13 mouse cellular contexts compared by ENCODE assay signal in the genomic region with DNA sequence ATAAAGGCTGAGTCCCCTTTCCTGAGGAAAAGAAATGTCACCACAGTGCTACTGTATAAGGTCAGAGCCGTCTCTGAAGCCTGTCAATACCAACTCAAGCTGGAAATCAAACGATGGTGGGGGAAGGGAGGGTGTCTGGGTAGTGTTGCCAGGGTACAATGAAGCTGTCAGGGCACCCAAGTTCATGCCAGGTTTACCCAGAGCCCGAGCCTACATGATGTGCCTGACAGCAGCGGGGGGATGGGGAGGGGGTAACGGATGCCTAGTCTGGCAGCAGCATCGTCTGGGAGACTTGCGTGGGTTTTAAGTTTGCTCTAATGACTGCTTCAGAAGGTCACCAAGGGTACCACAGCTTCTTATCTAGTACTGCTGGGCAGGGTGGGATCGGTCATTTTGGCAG. TPM values are rescaled to one million over a fixed set of nuclear protein-coding genes. Genes with fewer than 3 reads are reported as not detected.
DNase-seq lines count a peak whose midpoint lies in the region; ATAC-seq and TF ChIP-seq lines count a peak whose summit lies in the region.
"Had no signal": no experiment of that assay in that cellular context is flagged by ENCODE, and none has a peak within 500 bp of the region (broad histone marks: within the 10 kb centered on the region; RNA-seq: fewer than 3 reads in every experiment).

No protein-coding gene starts in this region.

- intact Hi-C loops in heart, adult 2 months (cut with DNase I) = no loop called here

- no peak for ATAC-seq in heart, embryonic 14.5 days (ENCODE audit: insufficient number of reproducible peaks, insufficient read depth, low FRiP score, low read depth)
- no peak for ATAC-seq in limb, embryonic 12.5 days (ENCODE audit: insufficient number of reproducible peaks, insufficient read depth, low FRiP score, low TSS enrichment, low read depth)
- ATAC-seq in erythroblast, adult 5-6 weeks (replicated peaks; ENCODE audit: low FRiP score, poor library complexity, severe bottlenecking) = no peak

- peaks cover 5% of the 10 kb centered on the region for H3K79me2 ChIP-seq in heart, adult 2 months (replicated peaks; ENCODE audit: control insufficient read depth, insufficient read depth, low read length)

- no peaks in the 10 kb centered on the region for H3K27me3 ChIP-seq in cerebellum, adult 2 months (ENCODE audit: control insufficient read depth, insufficient read depth, low read length)
- H3K27me3 ChIP-seq in heart, embryonic 14.5 days (ENCODE audit: control insufficient read depth, insufficient read depth, low read length) = no peaks in the 10 kb centered on the region
- H3K27me3 ChIP-seq in heart, adult 2 months (ENCODE audit: control insufficient read depth, insufficient read depth, low read length) = no peaks in the 10 kb centered on the region
- H3K27me3 ChIP-seq in limb, embryonic 12.5 days = no peaks in the 10 kb centered on the region
- H3K27me3 ChIP-seq: neural tube, embryonic 12.5 days had no signal

- no peak for TF ChIP-seq POLR2A in cerebellum, adult 2 months (IDR thresholded peaks at IDR 0.05; ENCODE audit: borderline replicate concordance, insufficient read depth, low read length)
- no peak for TF ChIP-seq POLR2A in heart, adult 2 months (IDR thresholded peaks at IDR 0.05; ENCODE audit: insufficient read depth, low read depth, low read length)

- H3K36me3 ChIP-seq in heart, embryonic 14.5 days (ENCODE audit: control insufficient read depth, insufficient read depth, low read length) = peaks cover 37% of the 10 kb centered on the region
- peaks cover 12% of the 10 kb centered on the region for H3K36me3 ChIP-seq in heart, adult 2 months (ENCODE audit: control insufficient read depth, insufficient read depth, low read length)
- peaks cover 42% of the 10 kb centered on the region for H3K36me3 ChIP-seq in limb, embryonic 12.5 days

- peak overlapping the region; percentile 59; the same call in 1 of the 2 replicates for H3K27ac ChIP-seq in cerebellum, adult 2 months (ENCODE audit: insufficient read depth, low read length)
- 0 out of 4 replicates have a peak overlapping the region, but pooled peaks of 1 of the 2 experiments have one; percentile 24 for H3K27ac ChIP-seq in heart, embryonic 14.5 days (replicated peaks in 1 of 2; ENCODE audit: control insufficient read depth in 1 of 2, insufficient read depth in 1 of 2, low read depth in 2 of 2, low read length in 2 of 2)
- H3K27ac ChIP-seq in heart, adult 2 months = no peak overlapping the region; the same call in 1 of the 2 replicates
- peak overlapping the region; percentile 57 for H3K27ac ChIP-seq in limb, embryonic 12.5 days
- H3K27ac ChIP-seq: neural tube, embryonic 12.5 days had no signal

- 37% methylated on average over 8 of the region's 8 CpGs for WGBS in cerebellum, adult 2 months
- 45% methylated on average over 8 of the region's 8 CpGs for WGBS in heart, embryonic 14.5 days
- 61% methylated on average over 8 of the region's 8 CpGs for WGBS in heart, adult 2 months
- 72% methylated on average over 8 of the region's 8 CpGs for WGBS in limb, embryonic 12.5 days

- H3K9ac ChIP-seq in heart, embryonic 14.5 days (ENCODE audit: low read length) = no peak overlapping the region
- no peak overlapping the region for H3K9ac ChIP-seq in heart, adult 2 months (ENCODE audit: low read depth, low read length)
- H3K9ac ChIP-seq in limb, embryonic 12.5 days (replicated peaks) = no peak overlapping the region
- H3K9ac ChIP-seq: neural tube, embryonic 12.5 days had no signal

- TF ChIP-seq CTCF in cerebellum, adult 2 months (IDR thresholded peaks at IDR 0.05; ENCODE audit: borderline replicate concordance, insufficient read depth, low read depth, low read length) = no peak
- TF ChIP-seq CTCF in heart, adult 2 months (IDR thresholded peaks at IDR 0.05) = no peak

- H3K4me2 ChIP-seq in heart, embryonic 14.5 days (ENCODE audit: low read length) = 0 out of 2 replicates have a peak overlapping the region, but pooled peaks have one; percentile 1
- H3K4me2 ChIP-seq in limb, embryonic 12.5 days = no peak overlapping the region
- H3K4me2 ChIP-seq: neural tube, embryonic 12.5 days had no signal

- TF ChIP-seq EP300 in heart, adult 2 months (IDR thresholded peaks at IDR 0.05; ENCODE audit: insufficient read depth, low read depth, low read length) = no peak

- H3K4me1 ChIP-seq in cerebellum, adult 2 months (ENCODE audit: control insufficient read depth, insufficient read depth, low read length) = peaks cover 34% of the 10 kb centered on the region
- peaks cover 27 to 36% of the 10 kb centered on the region in 2 experiments for H3K4me1 ChIP-seq in heart, embryonic 14.5 days (ENCODE audit: control insufficient read depth in 2 of 2, insufficient read depth in 2 of 2, low read length in 2 of 2)
- peaks cover 25% of the 10 kb centered on the region for H3K4me1 ChIP-seq in heart, adult 2 months (ENCODE audit: control insufficient read depth, insufficient read depth, low read length)
- H3K4me1 ChIP-seq in limb, embryonic 12.5 days (replicated peaks) = peaks cover 47% of the 10 kb centered on the region

- H3K4me3 ChIP-seq in cerebellum, adult 2 months (replicated peaks; ENCODE audit: insufficient read depth, low read depth, low read length) = no peak overlapping the region
- no peak overlapping the region for H3K4me3 ChIP-seq in heart, embryonic 14.5 days (ENCODE audit: control insufficient read depth in 1 of 2, insufficient read depth in 1 of 2, low read depth in 1 of 2, low read length in 2 of 2)
- no peak overlapping the region for H3K4me3 ChIP-seq in heart, adult 2 months
- H3K4me3 ChIP-seq in limb, embryonic 12.5 days (replicated peaks) = no peak overlapping the region
- H3K4me3 ChIP-seq: neural tube, embryonic 12.5 days had no signal

- DNase-seq in cerebellum, adult 2 months = no peak
- DNase-seq in cerebellum, adult 11 months = no peak
- no peak for DNase-seq in heart, adult 2 months
- DNase-seq in Muller cell, postnatal 12 days (ENCODE audit: inconsistent ontology term) = peak; percentile 54
- no peak for DNase-seq in embryo, embryonic 10.5 days (ENCODE audit: low spot score)
- DNase-seq: adrenal gland, postnatal 14 days; gastrocnemius, postnatal 14 days; kidney, adult 8-10 months; lung, adult 18-20 months had no signal

- H3K9me3 ChIP-seq in heart, embryonic 14.5 days (ENCODE audit: control insufficient read depth, low read length) = no peaks in the 10 kb centered on the region
- H3K9me3 ChIP-seq in limb, embryonic 12.5 days = no peaks in the 10 kb centered on the region
- H3K9me3 ChIP-seq: neural tube, embryonic 12.5 days had no signal

RNA-seq across cellular contexts. Expression of gene Snx18, which starts 23.1 kb away (rescaled TPM):
- polyA plus RNA-seq in cerebellum, adult 2 months (2012; rRNA removed) = 16.4 and 17.0 TPM in 2 replicates
- 20.3 and 22.6 TPM in 2 replicates for polyA plus RNA-seq in heart, embryonic 14.5 days (2014; fragmentation: Nextera tagmentation; extraction: Ambion mirVana)
- total RNA-seq in heart, adult 2 months (2021) = 10 to 100 TPM; 18.0 to 20.4 TPM
- polyA plus RNA-seq in heart, adult 2 months (2012; rRNA removed) = 8.3 and 14.8 TPM in 2 replicates
- polyA plus RNA-seq in limb, embryonic 12.5 days (2016; fragmentation: Nextera tagmentation; extraction: Ambion mirVana) = 40.6 and 41.5 TPM in 2 replicates
- 13.8 and 16.3 TPM in 2 replicates for total RNA-seq in erythroblast, adult 5-6 weeks (2015; ENCODE audit: low replicate concordance)
- 8.9 and 15.3 TPM in 2 replicates for total RNA-seq in erythroblast, adult 5-6 weeks (2017; ENCODE audit: low replicate concordance)
